Mouse (Mus musculus): Measurements from ENCODE around the gene Plpp1. TPM values are rescaled to one million over a fixed set of nuclear protein-coding genes. Genes with fewer than 3 reads are reported as not detected.
A peak's percentile ranks its signal among the peaks of the same experiment; 100 is the strongest.

Gene Plpp1
- polyA plus RNA-seq, 1 experiment from 2014 or later, result 76.5 TPM

DNA sequence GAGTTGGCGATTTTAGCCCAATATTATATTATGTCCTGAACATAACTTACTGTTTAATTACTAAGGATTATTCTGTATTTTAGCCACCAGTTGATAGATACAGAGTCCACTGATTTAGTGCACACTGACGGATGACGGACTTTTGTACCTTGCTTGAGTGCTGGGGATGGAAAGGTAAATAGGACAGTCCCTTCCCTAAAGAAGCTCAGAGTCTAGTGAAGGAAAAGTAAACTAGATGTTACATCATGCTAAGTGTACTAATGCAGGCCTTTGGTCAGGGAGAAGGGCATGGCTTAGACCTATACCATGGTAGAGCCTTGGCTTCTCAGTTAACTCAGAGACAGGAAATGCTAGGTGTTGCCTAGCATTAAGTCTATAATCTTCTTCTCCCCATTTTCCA is 4.9 kb downstream of the Plpp1 start:
- Histone ChIP-seq H3K4me1 (peaks cover 22% of the 10 kb centered on the region), H3K9me3 (no peaks in the 10 kb centered on the region), H3K9ac (no peak overlapping the region), H3K4me2 (no peak overlapping the region), H3K27me3 (no peaks in the 10 kb centered on the region), H3K36me3 (peaks cover 26% of the 10 kb centered on the region), H3K27ac (no peak overlapping the region), H3K4me3 (no peak overlapping the region)
- ATAC-seq (ENCODE audit: borderline replicate concordance, extremely low read depth, low FRiP score, low TSS enrichment), result no peak
- WGBS, result 96% methylated on average over 3 of the region's 3 CpGs

GRCm38 (mm10) chr13:112807936-112808667 is 7.5 kb downstream of the Plpp1 start:
- no peak for ATAC-seq (ENCODE audit: borderline replicate concordance, extremely low read depth, low FRiP score, low TSS enrichment)
- WGBS, result 81% methylated on average over 10 of the region's 10 CpGs
- H3K36me3 ChIP-seq, result peaks cover 26% of the 10 kb centered on the region

DNA sequence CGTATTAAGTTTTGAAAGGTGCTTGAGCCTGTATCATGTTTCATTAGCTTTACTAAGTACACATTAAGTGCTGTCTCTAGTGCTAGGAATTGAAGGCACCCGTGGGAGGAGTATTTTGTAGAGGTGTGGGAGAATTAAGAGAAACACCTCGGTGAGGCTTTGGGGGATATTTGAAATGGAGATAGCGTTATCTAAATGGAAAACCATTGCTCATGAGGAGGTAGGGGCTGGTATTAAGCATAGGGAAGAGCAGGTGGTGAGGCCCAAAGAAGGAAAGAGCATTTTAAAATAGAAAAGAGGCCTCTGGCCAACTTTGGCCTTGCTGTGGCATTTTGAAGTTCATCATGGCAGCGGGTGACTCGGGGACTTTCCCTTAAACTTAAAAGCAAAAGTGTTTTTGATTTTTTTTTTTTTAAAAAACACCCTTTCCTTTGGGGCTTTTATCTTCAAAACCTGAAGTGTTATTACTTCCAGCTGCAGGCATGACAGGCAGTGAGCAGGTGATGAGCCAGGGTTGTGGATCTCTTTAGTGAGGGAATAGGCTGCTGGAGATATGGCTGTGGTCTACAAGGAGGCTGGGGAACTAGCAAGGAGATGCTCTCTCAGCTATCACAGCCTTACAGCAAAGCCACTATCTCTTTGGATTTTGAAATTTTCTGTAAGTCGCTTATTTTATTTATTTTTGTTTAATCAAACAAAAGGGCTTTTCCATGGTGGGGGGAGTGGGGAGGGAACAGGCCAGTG is 9.1 kb downstream of the Plpp1 start:
- ATAC-seq (ENCODE audit: borderline replicate concordance, extremely low read depth, low FRiP score, low TSS enrichment), result no peak
- H3K27ac ChIP-seq, result peak overlapping the region; percentile 37; the same call in 1 of the 2 replicates

More at GRCm38 (mm10) chr13:112807936-112808667, 7.5 kb downstream of the Plpp1 start:
- H3K9me3 ChIP-seq, result no peaks in the 10 kb centered on the region
- no peaks in the 10 kb centered on the region for H3K27me3 ChIP-seq
- peaks cover 22% of the 10 kb centered on the region for H3K4me1 ChIP-seq
- H3K9ac ChIP-seq, result no peak overlapping the region
- no peak overlapping the region for H3K27ac ChIP-seq
- H3K4me2 ChIP-seq, result no peak overlapping the region
- H3K4me3 ChIP-seq, result no peak overlapping the region

GRCm38 (mm10) chr13:112810248-112810645 is 9.7 kb downstream of the Plpp1 start:
- WGBS, result 76% methylated on average over 4 of the region's 4 CpGs
- peaks cover 27% of the 10 kb centered on the region for H3K4me1 ChIP-seq
- no peak overlapping the region for H3K4me3 ChIP-seq
- H3K9ac ChIP-seq, result no peak overlapping the region
- no peaks in the 10 kb centered on the region for H3K9me3 ChIP-seq
- ATAC-seq (ENCODE audit: borderline replicate concordance, extremely low read depth, low FRiP score, low TSS enrichment), result no peak
- no peak overlapping the region for H3K4me2 ChIP-seq
- H3K36me3 ChIP-seq, result peaks cover 25% of the 10 kb centered on the region
- no peak overlapping the region for H3K27ac ChIP-seq
- no peaks in the 10 kb centered on the region for H3K27me3 ChIP-seq

More for the DNA sequence above, 9.1 kb downstream of the Plpp1 start:
- no peaks in the 10 kb centered on the region for H3K9me3 ChIP-seq
- H3K9ac ChIP-seq, result no peak overlapping the region
- 44% methylated on average over 7 of the region's 7 CpGs for WGBS
- no peak overlapping the region for H3K4me2 ChIP-seq
- H3K27me3 ChIP-seq, result no peaks in the 10 kb centered on the region
- H3K36me3 ChIP-seq, result peaks cover 26% of the 10 kb centered on the region
- no peak overlapping the region for H3K4me3 ChIP-seq
- peaks cover 27% of the 10 kb centered on the region for H3K4me1 ChIP-seq

DNA sequence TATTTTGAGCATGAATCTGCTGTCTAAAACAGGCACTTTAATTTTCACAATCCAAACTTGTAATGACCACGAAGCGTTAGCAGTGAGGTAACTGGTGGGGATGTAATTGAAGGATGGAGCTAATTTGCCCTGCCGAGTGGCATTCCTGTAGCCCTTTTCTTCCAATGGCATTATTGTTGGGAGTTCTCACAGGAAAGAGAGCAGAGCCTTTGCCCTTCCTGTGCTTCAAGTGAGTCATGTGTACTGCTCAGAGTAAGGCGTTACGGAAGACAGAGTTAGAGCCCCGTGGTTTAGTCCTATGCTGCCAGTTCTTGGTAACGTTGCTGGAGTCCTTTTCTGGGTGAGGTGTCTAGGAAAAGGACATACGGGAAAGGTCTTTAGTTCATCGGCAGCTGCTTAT is 10.2 kb downstream of the Plpp1 start:
- peaks cover 27% of the 10 kb centered on the region for H3K4me1 ChIP-seq
- H3K9me3 ChIP-seq, result no peaks in the 10 kb centered on the region
- H3K27me3 ChIP-seq, result no peaks in the 10 kb centered on the region
- no peak for ATAC-seq (ENCODE audit: borderline replicate concordance, extremely low read depth, low FRiP score, low TSS enrichment)
- 0 out of 2 replicates have a peak overlapping the region, but pooled peaks have one; percentile 9 for H3K4me2 ChIP-seq
- 44% methylated on average over 9 of the region's 9 CpGs for WGBS
- H3K4me3 ChIP-seq, result no peak overlapping the region
- peaks cover 20% of the 10 kb centered on the region for H3K36me3 ChIP-seq
- H3K9ac ChIP-seq, result no peak overlapping the region
- H3K27ac ChIP-seq, result no peak overlapping the region

GRCm38 (mm10) chr13:112811708-112812403 is 11.3 kb downstream of the Plpp1 start:
- no peak overlapping the region for H3K9ac ChIP-seq
- no peak overlapping the region for H3K27ac ChIP-seq
- H3K4me1 ChIP-seq, result peaks cover 27% of the 10 kb centered on the region
- H3K9me3 ChIP-seq, result no peaks in the 10 kb centered on the region
- WGBS, result 83% methylated on average over 8 of the region's 8 CpGs
- no peak overlapping the region for H3K4me3 ChIP-seq
- ATAC-seq (ENCODE audit: borderline replicate concordance, extremely low read depth, low FRiP score, low TSS enrichment), result no peak
- peaks cover 9% of the 10 kb centered on the region for H3K36me3 ChIP-seq
- H3K4me2 ChIP-seq, result no peak overlapping the region
- no peaks in the 10 kb centered on the region for H3K27me3 ChIP-seq

- Histone ChIP-seq H3K27me3 (no peaks in the 10 kb centered on the region), H3K9ac (no peak overlapping the region), H3K36me3 (no peaks in the 10 kb centered on the region), H3K4me3 (no peak overlapping the region), H3K4me2 (no peak overlapping the region), H3K27ac (no peak overlapping the region), H3K4me1 (peaks cover 24% of the 10 kb centered on the region), H3K9me3 (no peaks in the 10 kb centered on the region)
- ATAC-seq (ENCODE audit: borderline replicate concordance, extremely low read depth, low FRiP score, low TSS enrichment), result no peak
- 85% methylated on average over 3 of the region's 3 CpGs for WGBS
These were observed 15.4 kb downstream of the Plpp1 start for GRCm38 (mm10) chr13:112815996-112816395.

- peak overlapping the region; percentile 33; the same call in 1 of the 2 replicates for H3K27ac ChIP-seq
- ATAC-seq (ENCODE audit: borderline replicate concordance, extremely low read depth, low FRiP score, low TSS enrichment), result no peak
These were observed 17.5 kb downstream of the Plpp1 start for GRCm38 (mm10) chr13:112818125-112818524.

GRCm38 (mm10) chr13:112822413-112822812 is 21.8 kb downstream of the Plpp1 start:
- Histone ChIP-seq H3K36me3 (no peaks in the 10 kb centered on the region), H3K4me2 (no peak overlapping the region), H3K4me1 (peaks cover 21% of the 10 kb centered on the region), H3K4me3 (no peak overlapping the region), H3K9me3 (no peaks in the 10 kb centered on the region), H3K27ac (no peak overlapping the region), H3K27me3 (no peaks in the 10 kb centered on the region), H3K9ac (no peak overlapping the region)
- ATAC-seq (ENCODE audit: borderline replicate concordance, extremely low read depth, low FRiP score, low TSS enrichment), result peak; percentile 73
- WGBS, result 63% methylated on average over 3 of the region's 3 CpGs

More at GRCm38 (mm10) chr13:112818125-112818524, 17.5 kb downstream of the Plpp1 start:
- H3K4me3 ChIP-seq, result no peak overlapping the region
- no peak overlapping the region for H3K9ac ChIP-seq
- no peaks in the 10 kb centered on the region for H3K27me3 ChIP-seq
- peaks cover 24% of the 10 kb centered on the region for H3K4me1 ChIP-seq
- 31% methylated on average over 3 of the region's 3 CpGs for WGBS
- no peaks in the 10 kb centered on the region for H3K36me3 ChIP-seq
- H3K9me3 ChIP-seq, result no peaks in the 10 kb centered on the region
- H3K4me2 ChIP-seq, result no peak overlapping the region

DNA sequence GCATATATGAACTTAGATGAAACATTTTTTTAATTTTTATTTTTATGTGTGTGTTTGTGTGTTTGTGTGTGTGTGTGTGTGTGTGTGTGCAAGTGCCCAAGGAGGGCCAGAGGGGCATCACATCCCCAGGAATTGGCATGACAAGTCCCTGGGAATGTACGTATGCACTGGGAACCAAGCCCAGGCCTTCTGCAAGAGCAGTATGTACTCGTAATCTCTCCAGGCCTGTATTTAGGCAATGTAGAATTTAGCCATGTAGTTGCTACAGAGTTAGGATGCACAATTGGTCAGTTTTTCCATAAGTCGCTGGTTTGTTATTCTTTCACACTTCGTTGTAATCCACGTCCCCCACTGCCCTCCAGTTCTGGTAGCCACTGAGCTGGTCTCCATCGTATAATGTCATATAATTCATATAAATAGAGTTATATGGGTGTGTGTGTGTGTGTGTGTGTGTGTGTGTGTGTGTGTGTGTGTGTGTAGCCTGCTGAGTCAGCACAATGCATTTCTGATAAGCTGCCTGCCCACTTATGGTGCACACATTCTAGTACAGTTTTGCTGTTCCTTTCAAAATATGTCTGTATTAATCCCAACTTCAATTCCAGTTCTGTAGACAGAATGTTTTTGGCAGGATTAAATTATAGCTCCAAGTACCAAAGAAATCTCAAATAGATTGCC is 22.8 kb downstream of the Plpp1 start:
- no peaks in the 10 kb centered on the region for H3K27me3 ChIP-seq
- ATAC-seq (ENCODE audit: borderline replicate concordance, extremely low read depth, low FRiP score, low TSS enrichment), result no peak
- H3K4me3 ChIP-seq, result no peak overlapping the region
- H3K4me2 ChIP-seq, result no peak overlapping the region
- H3K36me3 ChIP-seq, result no peaks in the 10 kb centered on the region
- peaks cover 15% of the 10 kb centered on the region for H3K4me1 ChIP-seq
- H3K9me3 ChIP-seq, result no peaks in the 10 kb centered on the region
- H3K9ac ChIP-seq, result no peak overlapping the region
- no peak overlapping the region for H3K27ac ChIP-seq
- WGBS, result 68% methylated on average over 6 of the region's 6 CpGs

DNA sequence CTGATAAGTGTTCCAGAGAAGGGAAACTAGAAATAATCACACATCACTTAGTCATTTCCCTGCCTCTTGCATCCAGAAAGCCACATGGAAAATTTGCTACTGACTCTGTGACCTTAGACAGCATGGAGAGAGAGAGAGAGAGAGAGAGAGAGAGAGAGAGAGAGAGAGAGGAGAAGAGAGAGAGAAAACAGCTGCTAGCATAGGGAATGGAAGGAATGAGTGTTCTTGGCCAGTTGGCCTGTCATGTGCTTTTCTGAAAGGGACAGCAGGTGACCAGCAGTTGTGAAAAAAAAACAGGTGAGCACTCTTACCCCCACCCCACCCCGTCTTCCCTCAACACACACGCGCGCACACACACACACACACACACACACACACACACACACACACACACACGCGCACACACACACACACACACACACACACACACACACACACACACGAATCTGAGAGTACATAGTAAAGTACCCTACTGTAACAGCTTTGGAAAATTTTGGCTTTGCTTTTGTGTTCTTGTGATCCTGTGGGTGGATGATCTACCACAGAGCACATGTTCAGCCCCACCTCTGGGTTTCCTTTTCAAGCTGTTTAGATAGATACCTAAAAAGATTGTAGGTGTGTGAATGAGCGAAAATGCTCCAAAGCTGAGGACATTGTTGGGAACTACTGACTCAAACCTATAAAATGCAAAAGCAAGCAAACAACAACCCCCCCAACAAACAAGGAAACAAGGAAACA is 23.5 kb downstream of the Plpp1 start:
- no peak for ATAC-seq (ENCODE audit: borderline replicate concordance, extremely low read depth, low FRiP score, low TSS enrichment)
- H3K9ac ChIP-seq, result no peak overlapping the region
- no peaks in the 10 kb centered on the region for H3K9me3 ChIP-seq
- H3K27me3 ChIP-seq, result no peaks in the 10 kb centered on the region
- H3K4me1 ChIP-seq, result peaks cover 8% of the 10 kb centered on the region
- no peaks in the 10 kb centered on the region for H3K36me3 ChIP-seq
- 87% methylated on average over 2 of the region's 8 CpGs for WGBS
- no peak overlapping the region for H3K4me3 ChIP-seq
- no peak overlapping the region for H3K4me2 ChIP-seq
- H3K27ac ChIP-seq, result no peak overlapping the region
